Mouse (Mus musculus): Measurements from ENCODE around the gene Isx. TPM values are rescaled to one million over a fixed set of nuclear protein-coding genes. Genes with fewer than 3 reads are reported as not detected.

Gene Isx
- total RNA-seq (2021), result not detected
- long read RNA-seq, experiment 1, result 0 reads
- long read RNA-seq, experiment 2, result 0 reads

DNA sequence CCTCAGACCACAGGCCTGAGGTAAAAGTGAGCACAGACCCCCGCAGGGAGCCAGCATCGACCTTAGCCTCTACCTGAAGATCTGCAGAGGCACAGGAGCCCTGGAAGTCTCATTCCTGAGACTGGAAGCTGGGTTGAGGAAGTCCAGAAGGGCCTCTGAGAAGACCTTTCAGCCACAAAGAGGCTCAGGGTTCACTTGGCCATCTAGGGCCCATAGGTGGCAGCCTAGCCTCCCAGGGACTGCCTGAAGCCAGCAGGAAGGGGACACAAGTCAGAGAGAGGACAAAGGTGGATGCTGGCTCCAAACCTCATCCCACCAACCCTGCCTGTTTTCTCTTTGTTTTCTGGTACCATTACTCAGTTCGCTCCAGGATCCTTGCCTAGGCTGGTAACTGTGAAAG, at the start of gene Isx:
TSS of gene Isx (plus strand) at position 234 of the 400 bp plus-strand sequence.
- DNase-seq (ENCODE audit: low spot score in 2 of 2), result no peak

GRCm38 (mm10) chr8:74827689-74828088, 45.3 kb upstream of the Isx start:
- no peak for DNase-seq (ENCODE audit: low spot score in 2 of 2)

- DNase-seq (ENCODE audit: low spot score in 2 of 2), result no peak
These were observed 41.7 kb upstream of the Isx start for GRCm38 (mm10) chr8:74831322-74831721.

DNA sequence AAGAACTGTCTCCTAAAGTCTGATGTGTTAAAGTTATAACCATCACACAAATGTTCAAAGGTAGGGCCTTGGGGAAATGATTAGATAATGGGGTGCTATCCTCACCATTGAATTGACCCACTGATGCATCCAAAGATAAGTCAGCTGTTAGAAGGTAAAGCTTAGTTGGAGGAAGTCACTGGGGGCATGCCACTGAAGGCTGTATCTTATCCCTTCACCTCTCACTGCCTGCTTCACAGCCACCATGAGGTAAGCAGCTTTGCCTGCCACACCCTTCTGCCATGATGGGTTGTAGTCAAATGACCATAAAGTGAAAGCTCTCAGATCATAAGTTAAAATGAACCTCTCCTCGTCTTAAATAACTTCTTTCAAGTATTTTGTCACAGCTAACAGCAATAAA, 38.7 kb upstream of the Isx start:
- no peak for DNase-seq (ENCODE audit: low spot score in 2 of 2)

DNA sequence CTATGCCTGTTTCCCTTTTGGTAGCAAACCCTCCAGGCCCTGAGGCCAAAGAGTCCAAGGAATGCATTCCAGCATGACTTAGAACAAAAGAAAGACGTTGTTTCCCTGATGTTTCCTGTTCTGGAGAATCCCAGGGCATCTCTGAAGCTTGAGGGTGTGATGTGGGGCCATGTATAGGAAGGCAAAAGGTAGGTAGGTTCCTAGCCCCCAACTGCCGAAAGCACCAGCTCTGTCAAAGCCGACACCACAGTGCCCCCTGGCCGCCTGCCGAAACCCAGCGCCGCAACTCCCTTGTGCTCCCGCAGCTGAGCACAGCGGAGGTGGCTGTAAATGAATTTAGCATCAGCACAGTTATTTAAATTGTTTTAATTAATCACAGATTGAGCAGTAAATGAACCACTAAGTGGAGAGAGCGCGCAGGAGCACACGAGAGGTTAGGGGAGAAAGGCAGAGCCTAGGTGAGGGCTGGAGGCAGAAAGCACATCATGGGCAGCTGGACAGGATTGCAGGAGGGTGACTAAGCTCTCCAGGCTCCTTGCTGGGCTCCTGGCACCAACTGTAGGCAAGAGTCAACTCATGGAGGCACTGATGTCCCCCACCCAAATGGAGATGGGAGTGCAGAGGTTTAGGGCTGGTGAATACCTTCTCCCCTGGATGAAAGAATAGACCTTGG, 25.5 kb upstream of the Isx start:
- DNase-seq (ENCODE audit: low spot score in 2 of 2), result no peak

GRCm38 (mm10) chr8:74848707-74849106, 24.3 kb upstream of the Isx start:
- DNase-seq (ENCODE audit: low spot score in 2 of 2), result no peak

DNA sequence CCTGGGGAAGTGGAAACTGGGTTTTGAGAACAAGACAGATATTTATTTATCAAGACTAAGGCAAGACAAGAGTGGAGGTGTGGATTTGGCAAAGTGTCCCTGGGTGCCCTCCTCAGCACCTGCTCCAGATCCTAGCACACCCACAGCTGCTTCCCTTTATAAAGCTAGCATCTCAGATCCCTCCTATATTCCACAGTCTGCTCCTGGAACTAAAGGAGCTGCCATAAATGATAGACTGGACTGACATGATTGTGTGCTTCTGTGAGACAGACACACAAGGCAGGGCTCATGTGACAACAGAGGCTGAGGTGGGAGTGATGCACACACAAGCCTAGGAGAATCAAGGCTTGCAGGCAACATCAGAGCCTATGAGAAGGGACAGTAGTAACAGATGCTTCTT, 22.0 kb upstream of the Isx start:
- no peak for DNase-seq (ENCODE audit: low spot score in 2 of 2)

- peak in 1 of 2 experiments; percentile 23 for DNase-seq (ENCODE audit: low spot score in 2 of 2)
These were observed 21.1 kb upstream of the Isx start for GRCm38 (mm10) chr8:74851837-74852236.

DNA sequence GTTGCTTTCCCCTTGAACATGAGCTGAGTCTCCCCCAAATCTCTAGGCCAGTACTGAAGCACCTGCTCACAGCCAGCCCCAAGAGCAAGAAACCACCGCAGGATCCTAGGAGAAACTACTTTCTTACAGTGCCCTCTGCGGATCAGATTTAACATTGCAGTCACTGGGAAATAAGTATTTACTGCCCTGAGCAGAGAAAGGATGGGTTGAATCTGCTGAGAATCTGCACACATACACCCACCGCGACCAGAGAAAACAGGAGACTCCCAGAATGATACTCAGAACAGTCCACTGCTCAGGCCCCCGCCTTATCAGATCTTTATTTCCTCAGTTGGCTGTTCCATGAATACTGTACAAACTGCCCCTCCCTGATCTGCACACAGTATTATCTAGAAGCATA, 19.5 kb upstream of the Isx start:
- no peak for DNase-seq (ENCODE audit: low spot score in 2 of 2)

DNA sequence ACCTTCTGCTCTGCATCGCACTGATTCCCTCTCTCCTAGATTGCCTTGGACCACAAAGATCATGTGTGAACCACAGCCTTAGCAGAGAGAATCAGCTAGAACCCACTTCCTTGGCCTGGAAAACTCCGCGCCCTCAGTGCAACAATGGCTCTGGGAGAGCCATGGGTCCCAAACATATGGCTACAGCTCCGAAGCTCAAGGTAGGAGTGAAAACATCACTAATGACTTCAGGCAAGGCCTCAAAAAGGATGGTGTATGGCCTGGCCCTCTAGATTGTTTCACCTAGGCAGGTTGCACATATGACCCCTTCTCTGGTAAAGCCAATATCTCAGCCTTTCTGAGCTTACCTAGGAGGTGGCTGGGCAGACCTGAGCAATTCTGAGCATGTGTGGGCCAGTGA, 18.2 kb upstream of the Isx start:
- DNase-seq (ENCODE audit: low spot score in 2 of 2), result no peak

- DNase-seq (ENCODE audit: low spot score in 2 of 2), result no peak
These were observed 17.6 kb upstream of the Isx start for GRCm38 (mm10) chr8:74855341-74855740.

- DNase-seq (ENCODE audit: low spot score in 2 of 2), result no peak
These were observed 13.7 kb upstream of the Isx start for GRCm38 (mm10) chr8:74859241-74859640.

DNA sequence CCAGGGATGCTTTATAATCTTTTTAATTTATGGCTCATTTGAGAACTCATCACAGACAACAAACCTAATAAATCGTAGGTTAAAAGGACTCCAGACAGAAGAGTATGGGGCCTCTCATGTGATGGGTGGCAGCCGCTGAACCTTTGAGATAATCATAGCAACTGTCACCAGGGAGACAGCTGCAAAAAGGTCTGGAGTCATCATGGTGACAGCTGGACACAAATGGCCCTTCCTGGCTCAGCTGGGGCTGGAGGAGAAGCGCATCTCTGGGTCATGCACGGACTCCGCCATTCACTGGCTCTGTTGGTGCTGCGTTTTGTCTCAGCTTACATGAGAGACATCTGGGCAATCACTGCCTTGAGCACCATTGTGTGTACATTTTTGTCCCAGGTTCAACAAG, 12.5 kb upstream of the Isx start:
- DNase-seq (ENCODE audit: low spot score in 2 of 2), result peak in 1 of 2 experiments; percentile 12

GRCm38 (mm10) chr8:74862598-74862997, 10.4 kb upstream of the Isx start:
- DNase-seq (ENCODE audit: low spot score in 2 of 2), result no peak

DNA sequence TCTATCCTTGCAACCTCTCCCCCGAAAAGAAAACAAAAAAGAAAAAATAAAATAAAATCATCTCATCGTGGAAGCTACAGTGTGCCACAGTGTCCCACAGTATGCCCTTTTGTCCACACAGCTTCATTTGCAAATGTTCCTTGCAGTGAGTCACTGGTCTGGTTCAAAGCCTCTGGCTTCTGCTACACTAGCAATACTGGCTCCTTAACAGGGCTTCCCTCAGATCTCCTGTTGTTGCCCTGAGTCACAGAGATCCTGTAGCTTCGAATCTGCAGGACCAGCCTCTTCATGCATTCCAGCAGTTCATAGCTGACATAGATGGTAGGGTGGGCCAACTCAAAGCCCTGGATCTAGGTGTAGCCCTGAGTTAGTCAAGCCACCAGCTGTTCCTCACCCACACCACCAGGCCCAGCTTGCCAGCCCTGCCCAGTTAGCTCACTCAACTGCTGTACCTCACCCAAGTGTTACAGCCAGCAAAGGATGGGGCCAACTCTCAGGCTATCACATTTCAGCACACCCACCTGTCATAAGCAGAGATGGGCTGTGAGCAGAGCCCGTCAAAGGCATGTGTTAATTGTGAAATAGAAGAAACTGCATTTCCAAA, 2.5 kb upstream of the Isx start:
- peak in 1 of 2 experiments; percentile 16 for DNase-seq (ENCODE audit: low spot score in 2 of 2)

DNA sequence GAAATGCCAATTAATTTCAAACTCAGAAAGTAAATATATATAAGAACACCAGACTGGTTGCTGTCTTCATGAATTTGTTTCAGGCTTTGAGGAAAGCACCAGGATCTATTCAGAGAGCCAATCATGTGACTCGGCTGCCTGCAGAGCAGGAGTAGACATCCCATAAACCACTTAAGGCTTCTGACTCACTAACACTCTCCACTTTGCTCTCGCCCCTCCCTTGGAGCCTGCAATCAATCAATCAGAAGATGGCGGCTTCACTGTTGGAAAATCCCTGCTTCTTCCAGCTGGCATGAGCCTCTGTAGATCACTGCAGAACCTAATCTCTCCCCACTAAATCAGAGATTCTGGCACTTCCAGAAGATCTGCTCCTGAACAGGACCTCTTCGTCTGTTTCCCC, 1.3 kb upstream of the Isx start:
- DNase-seq (ENCODE audit: low spot score in 2 of 2), result no peak

DNA sequence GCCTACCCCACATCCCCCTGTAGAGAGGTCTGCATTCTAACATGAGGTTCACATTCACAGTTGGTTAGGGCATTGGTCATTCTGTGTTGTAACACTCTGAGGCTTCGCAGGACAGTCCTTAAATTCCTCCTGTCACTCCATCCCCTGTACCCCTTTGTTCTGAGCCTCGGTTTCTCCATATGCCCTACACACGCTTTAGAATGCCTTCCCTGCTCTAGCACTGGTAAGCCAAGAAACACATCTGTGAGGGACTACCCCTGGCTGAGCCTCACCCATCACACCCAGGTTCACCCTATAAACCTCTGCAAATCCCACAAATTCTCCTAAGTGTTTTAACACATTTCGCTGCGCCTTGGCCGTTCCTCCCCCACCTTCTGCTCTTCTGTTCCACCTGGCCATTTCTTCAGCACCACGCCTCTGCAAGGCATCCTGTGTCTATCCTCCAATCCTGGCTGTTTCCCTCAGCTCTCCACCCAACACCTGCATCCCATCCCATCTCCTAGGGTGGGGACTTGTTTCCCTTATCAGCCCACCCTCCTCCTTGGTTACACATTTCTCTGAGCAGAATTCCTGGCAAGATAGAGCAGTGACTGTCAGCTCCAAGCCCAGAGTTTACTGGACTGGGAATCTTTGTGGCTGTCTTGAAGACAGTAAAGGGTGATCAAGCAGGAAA, 686 bp upstream of the Isx start:
- DNase-seq (ENCODE audit: low spot score in 2 of 2), result no peak

- DNase-seq (ENCODE audit: low spot score in 2 of 2), result no peak
These were observed 1.6 kb downstream of the Isx start for GRCm38 (mm10) chr8:74874565-74874964.

DNA sequence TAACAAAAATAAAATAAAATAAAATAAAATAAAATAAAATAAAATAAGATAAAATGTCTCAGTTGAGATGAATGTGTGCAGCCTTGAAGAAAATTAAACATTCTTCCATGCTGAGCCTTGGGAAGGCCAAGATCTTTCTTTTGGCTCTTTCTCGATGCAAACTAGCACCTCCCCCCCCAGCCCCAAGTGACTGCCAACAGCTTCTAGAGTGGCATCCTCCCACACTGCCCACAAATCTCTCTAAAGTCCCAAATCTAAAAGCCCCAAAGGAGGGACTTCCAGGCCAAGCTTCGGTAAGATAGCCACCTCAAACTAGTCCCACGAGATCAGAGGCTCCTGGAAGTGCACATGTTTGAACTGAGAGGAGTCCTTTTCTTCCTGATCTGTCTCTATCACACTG, 5.7 kb downstream of the Isx start:
- DNase-seq (ENCODE audit: low spot score in 2 of 2), result no peak

DNA sequence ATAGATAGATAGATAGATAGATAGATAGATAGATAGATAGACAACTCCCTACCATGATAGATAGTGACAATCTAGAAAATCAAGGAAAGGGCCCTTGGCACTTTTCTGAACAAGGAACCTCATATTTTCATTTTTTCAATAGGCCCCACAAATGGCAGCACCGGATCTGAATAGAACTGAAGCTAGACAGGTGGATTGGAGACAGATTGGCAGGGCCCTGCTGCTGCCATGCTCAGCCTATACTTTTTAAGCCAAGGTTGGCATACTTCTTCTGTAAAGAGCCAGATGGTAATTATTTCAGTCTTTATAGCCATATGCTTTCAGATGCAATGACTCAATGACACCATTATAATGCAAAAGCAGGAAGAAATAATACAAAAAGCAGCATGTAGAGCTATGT, 15.8 kb downstream of the Isx start:
- no peak for DNase-seq (ENCODE audit: low spot score in 2 of 2)

- no peak for DNase-seq (ENCODE audit: low spot score in 2 of 2)
These were observed 18.1 kb downstream of the Isx start for GRCm38 (mm10) chr8:74891030-74891429.

GRCm38 (mm10) chr8:74896302-74896701, 23.3 kb downstream of the Isx start:
- no peak for DNase-seq (ENCODE audit: low spot score in 2 of 2)

DNA sequence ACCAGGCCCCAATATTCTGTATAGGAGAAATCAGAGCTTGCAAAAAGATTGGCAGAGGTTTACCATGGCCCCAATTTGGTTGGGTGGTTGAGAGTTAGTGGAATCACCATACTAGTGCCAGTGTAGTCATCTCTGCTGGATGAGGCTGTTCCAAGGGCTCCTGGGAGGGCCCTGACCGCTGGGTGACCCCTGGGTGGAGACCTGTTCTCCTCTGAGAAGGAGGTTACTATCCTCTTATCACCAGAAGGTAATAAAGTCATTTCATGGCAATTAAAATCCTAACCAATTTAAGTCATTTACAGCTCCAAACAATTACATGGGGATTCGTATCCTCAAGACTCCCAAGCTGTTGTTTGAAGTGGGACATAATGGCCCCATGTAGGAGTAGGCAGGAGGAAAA, 24.3 kb downstream of the Isx start:
- DNase-seq (ENCODE audit: low spot score in 2 of 2), result no peak

All from gastrocnemius, postnatal 4 days (tissue).